Mouse (Mus musculus) spleen, postnatal 36 days (tissue): ENCODE data around the gene Lyrm7.

ENCODE experiments used
- DNase-seq, 2 experiments: peaks; one replicate each; pipeline ENCODE4 v3.0.0; 2022; ENCODE audit warnings: low spot score in 2 of 2, mixed read lengths in 1 of 2

The Lyrm7 gene

GRCm38 (mm10) chr11:54801791-54802558 lies 58.7 kb downstream of the Lyrm7 start:
- peak; percentile 84 to 87 for DNase-seq

- no peak for DNase-seq
Measured at GRCm38 (mm10) chr11:54796551-54796950, 64.2 kb downstream of the Lyrm7 start.

GRCm38 (mm10) chr11:54794678-54795077 lies 66.0 kb downstream of the Lyrm7 start:
- no peak for DNase-seq

GRCm38 (mm10) chr11:54793173-54793572 lies 67.5 kb downstream of the Lyrm7 start:
- no peak for DNase-seq

GRCm38 (mm10) chr11:54791458-54791857 lies 69.3 kb downstream of the Lyrm7 start:
- no peak for DNase-seq

GRCm38 (mm10) chr11:54787488-54788474 lies 72.9 kb downstream of the Lyrm7 start, which contains the start of gene Cdc42se2:
Cdc42se2 (minus strand) TSS chr11:54787675.
- DNase-seq: peak; percentile 94

- DNase-seq: peak; percentile 65 to 67
Measured at GRCm38 (mm10) chr11:54786858-54787487, 73.7 kb downstream of the Lyrm7 start.

GRCm38 (mm10) chr11:54785566-54785965 lies 75.2 kb downstream of the Lyrm7 start:
- DNase-seq: no peak

GRCm38 (mm10) chr11:54784436-54784835 lies 76.3 kb downstream of the Lyrm7 start:
- DNase-seq: no peak

GRCm38 (mm10) chr11:54782253-54782652 lies 78.5 kb downstream of the Lyrm7 start:
- DNase-seq: no peak

GRCm38 (mm10) chr11:54779946-54780345 lies 80.8 kb downstream of the Lyrm7 start:
- no peak for DNase-seq

- DNase-seq: peak; percentile 68
Measured at GRCm38 (mm10) chr11:54778131-54778844, 82.4 kb downstream of the Lyrm7 start.

GRCm38 (mm10) chr11:54777387-54778130 lies 83.2 kb downstream of the Lyrm7 start:
- no peak for DNase-seq
